Mouse (Mus musculus): ENCODE measurements at regions not wholly inside any gene's neighbourhood (a gene's known extent, or its start where the extent isn't known, plus 50 kb on each side); places are given as distances from the start of the nearest gene placed in this dataset.

DNA sequence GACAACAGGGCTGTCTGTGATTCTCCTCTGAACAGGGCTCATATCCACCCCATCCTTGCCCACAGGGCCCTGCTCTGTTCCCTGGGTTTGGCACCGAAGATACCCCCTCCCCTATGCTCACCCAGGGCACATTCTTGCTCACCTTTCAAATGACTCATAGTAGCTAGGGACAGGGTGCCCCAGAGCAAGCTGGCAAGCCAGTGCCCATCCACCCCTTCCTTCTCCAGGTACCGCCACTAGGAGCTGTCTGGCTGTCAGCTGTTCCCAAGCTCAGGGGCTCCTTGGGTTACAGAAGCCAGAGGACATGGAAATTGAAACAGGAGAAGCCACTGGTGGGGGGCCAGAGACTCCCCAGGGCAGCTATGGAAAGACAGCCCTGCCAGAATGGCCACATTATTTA, 216.4 kb downstream of the Ly86 start:
- no peaks in the 10 kb centered on the region for H3K36me3 ChIP-seq (ENCODE audit: insufficient read depth)
- no peaks in the 10 kb centered on the region for H3K27me3 ChIP-seq (ENCODE audit: insufficient read depth, low read length)
- no peak for TF ChIP-seq CTCF (IDR thresholded peaks at IDR 0.05; ENCODE audit: low read depth)
- no peak overlapping the region for H3K9ac ChIP-seq
- no peak overlapping the region for H3K4me3 ChIP-seq (ENCODE audit: low read depth, low read length)
- no peak overlapping the region for H3K27ac ChIP-seq (ENCODE audit: low read depth, low read length)
- ATAC-seq: no peak
- H3K4me1 ChIP-seq (ENCODE audit: insufficient read depth): no peaks in the 10 kb centered on the region
- WGBS: 66% methylated on average over 2 of the region's 2 CpGs
- no peak for DNase-seq
- H3K4me2 ChIP-seq (ENCODE audit: low read depth): no peak overlapping the region
- no peaks in the 10 kb centered on the region for H3K9me3 ChIP-seq (ENCODE audit: low read length)

DNA sequence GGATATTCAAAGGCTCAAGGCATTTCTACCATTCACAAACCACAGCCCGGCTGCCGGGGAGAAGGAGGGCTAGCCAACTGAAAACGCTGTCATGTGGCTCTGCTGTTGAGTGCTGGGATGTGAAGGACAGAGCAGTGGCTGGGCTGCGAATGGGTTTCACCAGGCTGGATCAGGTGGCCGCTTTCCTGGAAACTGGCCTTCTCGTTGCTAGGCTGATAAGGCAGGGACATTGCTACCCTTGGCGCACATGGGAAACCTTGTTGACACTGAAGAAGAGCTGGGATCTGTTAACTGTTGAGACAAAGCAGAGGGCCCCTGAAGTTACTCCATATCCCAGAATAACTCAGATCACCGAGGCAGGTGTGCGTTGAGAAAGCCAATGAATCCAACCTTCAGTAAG, 216.1 kb upstream of the Rreb1 start:
- Histone ChIP-seq H3K27me3 (ENCODE audit: insufficient read depth, low read length) (no peaks in the 10 kb centered on the region), H3K4me3 (ENCODE audit: low read depth, low read length) (no peak overlapping the region), H3K9me3 (ENCODE audit: low read length) (no peaks in the 10 kb centered on the region), H3K36me3 (ENCODE audit: insufficient read depth) (no peaks in the 10 kb centered on the region), H3K4me2 (ENCODE audit: low read depth) (no peak overlapping the region), H3K4me1 (ENCODE audit: insufficient read depth) (no peaks in the 10 kb centered on the region), H3K9ac (no peak overlapping the region), H3K27ac (ENCODE audit: low read depth, low read length) (no peak overlapping the region)
- TF ChIP-seq CTCF (IDR thresholded peaks at IDR 0.05; ENCODE audit: low read depth): no peak
- DNase-seq (no peak), ATAC-seq (0 out of 2 replicates have a peak, but pooled peaks have one; percentile 6)
- WGBS: 54% methylated on average over 9 of the region's 9 CpGs

DNA sequence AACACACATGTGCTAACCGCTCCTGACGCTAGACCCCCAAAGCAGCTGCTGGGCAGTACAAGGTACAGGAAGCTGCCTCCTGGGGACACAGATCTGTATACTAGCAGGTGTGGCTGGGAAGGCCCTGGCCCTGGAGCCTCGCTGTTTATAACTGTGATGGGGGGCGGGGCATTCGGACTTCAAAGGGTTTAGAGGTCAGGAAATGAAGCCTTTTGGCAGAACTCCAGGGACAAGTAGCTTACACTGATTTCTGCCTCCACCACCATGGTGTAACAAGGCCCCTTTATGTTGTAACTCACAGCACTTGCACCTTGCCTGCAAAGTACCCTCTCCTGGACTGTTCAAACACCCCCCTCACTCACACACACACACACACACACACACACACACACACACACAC, 215.5 kb upstream of the Rreb1 start:
- Histone ChIP-seq H3K4me1 (ENCODE audit: insufficient read depth) (no peaks in the 10 kb centered on the region), H3K36me3 (ENCODE audit: insufficient read depth) (no peaks in the 10 kb centered on the region), H3K9me3 (ENCODE audit: low read length) (no peaks in the 10 kb centered on the region), H3K27ac (ENCODE audit: low read depth, low read length) (no peak overlapping the region), H3K4me3 (ENCODE audit: low read depth, low read length) (no peak overlapping the region), H3K9ac (no peak overlapping the region), H3K4me2 (ENCODE audit: low read depth) (no peak overlapping the region), H3K27me3 (ENCODE audit: insufficient read depth, low read length) (no peaks in the 10 kb centered on the region)
- ATAC-seq (no peak), DNase-seq (no peak)
- 35% methylated on average over 5 of the region's 5 CpGs for WGBS
- no peak for TF ChIP-seq CTCF (IDR thresholded peaks at IDR 0.05; ENCODE audit: low read depth)

DNA sequence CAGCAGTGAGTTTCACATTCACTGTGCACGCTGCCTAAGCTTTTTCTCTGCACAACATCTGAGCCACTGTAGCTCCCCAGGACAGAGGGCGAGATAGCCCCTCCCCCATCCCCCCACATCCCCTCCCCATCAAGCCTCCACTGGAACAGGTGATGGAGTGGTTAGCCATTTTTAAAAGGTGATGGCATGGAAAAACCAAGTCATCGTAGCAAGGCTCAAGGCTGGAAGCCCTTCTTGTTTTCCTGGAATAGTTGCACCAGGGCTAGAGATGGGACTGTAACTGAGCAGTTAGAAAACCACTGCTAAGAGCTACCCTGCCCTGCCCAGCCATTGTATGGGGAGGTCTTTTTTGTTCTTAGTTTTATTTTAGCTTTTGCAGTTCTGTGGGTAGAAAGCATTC, 209.1 kb upstream of the Rreb1 start:
- WGBS: 67% methylated on average over 3 of the region's 3 CpGs
- H3K27me3 ChIP-seq (ENCODE audit: insufficient read depth, low read length): no peaks in the 10 kb centered on the region
- TF ChIP-seq CTCF (IDR thresholded peaks at IDR 0.05; ENCODE audit: low read depth): no peak
- H3K4me3 ChIP-seq (ENCODE audit: low read depth, low read length): no peak overlapping the region
- no peak overlapping the region for H3K27ac ChIP-seq (ENCODE audit: low read depth, low read length)
- H3K9ac ChIP-seq: no peak overlapping the region
- ATAC-seq (no peak), DNase-seq (no peak)
- H3K36me3 ChIP-seq (ENCODE audit: insufficient read depth): no peaks in the 10 kb centered on the region
- no peaks in the 10 kb centered on the region for H3K4me1 ChIP-seq (ENCODE audit: insufficient read depth)
- H3K9me3 ChIP-seq (ENCODE audit: low read length): no peaks in the 10 kb centered on the region
- no peak overlapping the region for H3K4me2 ChIP-seq (ENCODE audit: low read depth)

DNA sequence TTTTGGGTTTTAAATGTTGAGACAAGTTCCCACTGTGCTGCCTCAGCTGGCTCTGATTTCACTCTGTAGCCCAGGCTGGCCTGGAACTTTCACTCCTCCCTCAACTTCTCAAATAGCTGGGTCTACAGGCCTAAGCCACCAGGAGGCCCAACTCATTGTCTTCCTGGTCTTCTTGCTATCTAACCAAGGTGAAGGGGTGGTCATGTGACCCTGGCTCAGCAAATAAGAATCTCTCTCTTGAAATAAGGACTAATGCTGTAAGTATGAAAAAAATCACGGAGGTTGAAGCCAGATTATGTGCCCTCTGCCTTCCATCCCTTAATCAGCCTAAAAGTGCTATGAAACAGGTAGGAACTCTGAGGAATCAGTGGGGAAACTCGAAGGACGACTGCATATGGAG, 208.7 kb upstream of the Rreb1 start:
- Histone ChIP-seq H3K9me3 (ENCODE audit: low read length) (no peaks in the 10 kb centered on the region), H3K36me3 (ENCODE audit: insufficient read depth) (no peaks in the 10 kb centered on the region), H3K27ac (ENCODE audit: low read depth, low read length) (no peak overlapping the region), H3K27me3 (ENCODE audit: insufficient read depth, low read length) (no peaks in the 10 kb centered on the region), H3K4me2 (ENCODE audit: low read depth) (no peak overlapping the region), H3K4me3 (ENCODE audit: low read depth, low read length) (no peak overlapping the region), H3K4me1 (ENCODE audit: insufficient read depth) (no peaks in the 10 kb centered on the region), H3K9ac (no peak overlapping the region)
- 88% methylated on average over 3 of the region's 3 CpGs for WGBS
- ATAC-seq: no peak
- no peak for TF ChIP-seq CTCF (IDR thresholded peaks at IDR 0.05; ENCODE audit: low read depth)
- no peak for DNase-seq

DNA sequence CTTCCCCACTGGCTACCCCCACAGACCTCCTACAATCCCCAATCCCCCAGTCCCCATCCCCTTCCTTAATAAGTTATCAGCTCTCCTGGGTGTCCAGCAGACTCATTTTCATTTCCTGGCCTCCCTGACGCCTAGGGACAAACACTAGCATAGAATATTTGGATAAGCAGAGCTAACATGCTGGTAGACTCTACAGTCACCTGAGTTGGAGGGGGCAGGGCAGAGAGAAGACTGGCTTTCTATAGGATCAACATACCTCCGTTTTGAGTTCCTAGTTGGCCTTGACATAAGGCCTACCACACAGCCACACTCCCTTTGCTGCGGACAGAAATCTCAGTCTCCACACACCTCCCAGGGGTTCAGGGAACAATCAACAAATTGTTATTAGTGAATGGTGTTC, 205.2 kb upstream of the Rreb1 start:
- H3K9ac ChIP-seq: no peak overlapping the region
- DNase-seq (no peak), ATAC-seq (no peak)
- H3K4me1 ChIP-seq (ENCODE audit: insufficient read depth): no peaks in the 10 kb centered on the region
- no peak overlapping the region for H3K27ac ChIP-seq (ENCODE audit: low read depth, low read length)
- 55% methylated on average over 3 of the region's 3 CpGs for WGBS
- no peak overlapping the region for H3K4me2 ChIP-seq (ENCODE audit: low read depth)
- H3K4me3 ChIP-seq (ENCODE audit: low read depth, low read length): no peak overlapping the region
- no peak for TF ChIP-seq CTCF (IDR thresholded peaks at IDR 0.05; ENCODE audit: low read depth)
- H3K36me3 ChIP-seq (ENCODE audit: insufficient read depth): no peaks in the 10 kb centered on the region
- no peaks in the 10 kb centered on the region for H3K9me3 ChIP-seq (ENCODE audit: low read length)
- no peaks in the 10 kb centered on the region for H3K27me3 ChIP-seq (ENCODE audit: insufficient read depth, low read length)

DNA sequence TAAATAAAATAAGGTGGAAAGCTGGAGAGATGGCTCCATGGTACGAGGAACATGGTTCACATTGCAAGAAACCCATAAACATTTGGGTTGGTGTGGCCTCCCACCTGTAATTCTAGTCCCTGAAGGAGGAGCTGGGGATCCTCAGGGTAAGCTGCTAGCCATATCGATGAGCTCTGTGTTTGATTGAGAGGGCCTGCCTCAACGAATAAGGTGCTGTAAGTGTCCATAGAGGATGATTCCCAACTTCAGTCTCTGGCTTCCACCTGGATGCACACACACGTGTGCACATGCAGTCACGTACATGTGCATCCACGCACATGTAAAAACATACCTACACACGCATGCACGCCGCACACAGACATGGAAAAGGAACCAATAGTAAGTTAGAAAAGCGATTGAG, 199.0 kb upstream of the Rreb1 start:
- no peak for DNase-seq
- 82% methylated on average over 10 of the region's 10 CpGs for WGBS

DNA sequence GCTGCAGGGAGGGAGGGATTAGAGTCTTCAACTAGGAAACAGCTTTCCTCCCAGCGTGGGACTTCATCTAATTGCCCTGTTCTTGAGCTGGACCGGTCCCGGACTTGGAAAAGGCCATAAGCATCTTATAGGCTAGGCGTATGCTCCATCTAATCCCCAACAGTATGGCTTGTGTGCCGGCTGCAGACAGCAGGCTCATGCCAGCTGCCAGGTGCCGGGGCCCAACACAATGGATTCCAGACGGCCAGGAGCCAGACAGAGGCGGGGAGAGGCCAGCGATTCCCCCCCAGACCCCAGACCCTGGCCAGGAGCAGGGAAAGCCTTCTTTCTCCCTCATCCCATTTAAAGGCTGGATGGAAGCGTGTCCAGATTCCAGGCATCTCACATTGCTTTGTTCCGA, 198.4 kb upstream of the Rreb1 start:
- Histone ChIP-seq H3K27me3 (ENCODE audit: insufficient read depth, low read length) (no peaks in the 10 kb centered on the region), H3K27ac (ENCODE audit: low read depth, low read length) (peak overlapping the region; percentile 70; the same call in 1 of the 2 replicates), H3K4me3 (ENCODE audit: low read depth, low read length) (no peak overlapping the region), H3K36me3 (ENCODE audit: insufficient read depth) (no peaks in the 10 kb centered on the region), H3K9ac (no peak overlapping the region), H3K9me3 (ENCODE audit: low read length) (no peaks in the 10 kb centered on the region), H3K4me2 (ENCODE audit: low read depth) (peak overlapping the region; percentile 27; the same call in 1 of the 2 replicates), H3K4me1 (ENCODE audit: insufficient read depth) (no peaks in the 10 kb centered on the region)
- no peak for TF ChIP-seq CTCF (IDR thresholded peaks at IDR 0.05; ENCODE audit: low read depth)
- 13% methylated on average over 11 of the region's 11 CpGs for WGBS
- peak; percentile 87 for ATAC-seq
- DNase-seq: peak; percentile 67

More for the DNA sequence above, 199.0 kb upstream of the Rreb1 start:
- Histone ChIP-seq H3K27ac (ENCODE audit: low read depth, low read length) (no peak overlapping the region), H3K4me2 (ENCODE audit: low read depth) (no peak overlapping the region), H3K9ac (no peak overlapping the region), H3K4me1 (ENCODE audit: insufficient read depth) (no peaks in the 10 kb centered on the region), H3K9me3 (ENCODE audit: low read length) (no peaks in the 10 kb centered on the region), H3K27me3 (ENCODE audit: insufficient read depth, low read length) (no peaks in the 10 kb centered on the region), H3K36me3 (ENCODE audit: insufficient read depth) (no peaks in the 10 kb centered on the region), H3K4me3 (ENCODE audit: low read depth, low read length) (no peak overlapping the region)
- ATAC-seq: no peak
- TF ChIP-seq CTCF (IDR thresholded peaks at IDR 0.05; ENCODE audit: low read depth): no peak

Measured in forebrain, postnatal 0 days (tissue).